Comparison of ENCODE assay signal across 7 mouse cellular contexts in genomic region chrX:73227914-73228605, GRCm38 (mm10). TPM values are rescaled to one million over a fixed set of nuclear protein-coding genes. Genes with fewer than 3 reads are reported as not detected.
A peak's percentile ranks its signal among the peaks of the same experiment; 100 is the strongest.
DNase-seq lines count a peak whose midpoint lies in the region; ATAC-seq lines count a peak whose summit lies in the region.

Gene F8a (plus strand): TSS chrX:73228291.

- H3K27me3 ChIP-seq in embryonic facial prominence, embryonic 10.5 days (replicated peaks; ENCODE audit: low read depth, poor library complexity, severe bottlenecking) = peaks cover 29% of the 10 kb centered on the region
- peaks cover 53% of the 10 kb centered on the region for H3K27me3 ChIP-seq in limb, embryonic 10.5 days (ENCODE audit: low read depth, poor library complexity, severe bottlenecking)
- no peaks in the 10 kb centered on the region for H3K27me3 ChIP-seq in midbrain, embryonic 12.5 days

- peak within 1 kb of the TSS; percentile 71 for H3K4me3 ChIP-seq in embryonic facial prominence, embryonic 10.5 days
- H3K4me3 ChIP-seq in limb, embryonic 10.5 days = peak within 1 kb of the TSS; percentile 65
- peak within 1 kb of the TSS; percentile 67 for H3K4me3 ChIP-seq in midbrain, embryonic 12.5 days

- H3K9me3 ChIP-seq in embryonic facial prominence, embryonic 10.5 days = no peaks in the 10 kb centered on the region
- H3K9me3 ChIP-seq in limb, embryonic 10.5 days (replicated peaks) = no peaks in the 10 kb centered on the region
- no peaks in the 10 kb centered on the region for H3K9me3 ChIP-seq in midbrain, embryonic 12.5 days

- peaks cover 7% of the 10 kb centered on the region; the same call in 1 of the 2 replicates for H3K4me1 ChIP-seq in embryonic facial prominence, embryonic 10.5 days
- peaks cover 6% of the 10 kb centered on the region; the same call in 1 of the 2 replicates for H3K4me1 ChIP-seq in limb, embryonic 10.5 days
- no peaks in the 10 kb centered on the region for H3K4me1 ChIP-seq in midbrain, embryonic 12.5 days

- peak; percentile 95 for ATAC-seq in granulocyte monocyte progenitor cell, adult 5-6 weeks (replicated peaks; ENCODE audit: poor library complexity, severe bottlenecking)
- ATAC-seq in midbrain, embryonic 12.5 days (ENCODE audit: low FRiP score, low read depth) = peak; percentile 96

- 15% methylated on average over 39 of the region's 39 CpGs for WGBS in embryonic facial prominence, embryonic 10.5 days
- 11% methylated on average over 39 of the region's 39 CpGs for WGBS in limb, embryonic 10.5 days
- 17% methylated on average over 34 of the region's 39 CpGs for WGBS in midbrain, embryonic 12.5 days

- peak within 1 kb of the TSS; percentile 68 for H3K9ac ChIP-seq in midbrain, embryonic 12.5 days (replicated peaks)

- H3K27ac ChIP-seq in embryonic facial prominence, embryonic 10.5 days (replicated peaks) = peak within 1 kb of the TSS; percentile 86
- peak within 1 kb of the TSS; percentile 85 for H3K27ac ChIP-seq in limb, embryonic 10.5 days
- H3K27ac ChIP-seq in midbrain, embryonic 12.5 days (replicated peaks) = peak within 1 kb of the TSS; percentile 90

- peak within 1 kb of the TSS; percentile 74 for H3K4me2 ChIP-seq in midbrain, embryonic 12.5 days (replicated peaks)

- no peaks in the 10 kb centered on the region for H3K36me3 ChIP-seq in embryonic facial prominence, embryonic 10.5 days (replicated peaks)
- no peaks in the 10 kb centered on the region for H3K36me3 ChIP-seq in limb, embryonic 10.5 days
- H3K36me3 ChIP-seq in midbrain, embryonic 12.5 days = no peaks in the 10 kb centered on the region

- DNase-seq in adrenal gland, postnatal 14 days = peak; percentile 87
- DNase-seq in embryonic facial prominence, embryonic 10.5 days (ENCODE audit: low spot score) = peak; percentile 81
- DNase-seq in kidney, adult 11 months = peak; percentile 80
- DNase-seq in limb, embryonic 10.5 days (ENCODE audit: low spot score) = peak; percentile 75
- peak; percentile 64 for DNase-seq in skeletal muscle tissue, adult 2 months (ENCODE audit: low read depth, low spot score)

RNA-seq across cellular contexts. Expression of gene F8a, which starts in this region (rescaled TPM):
- total RNA-seq in adrenal gland, postnatal 14 days (2021) = 7.6 and 8.4 TPM in 2 replicates
- 8.4 and 9.4 TPM in 2 replicates for polyA plus RNA-seq in embryonic facial prominence, embryonic 10.5 days (2016; fragmentation: Nextera tagmentation; extraction: Ambion mirVana)
- 2.3 and 5.9 TPM in 2 replicates for total RNA-seq in granulocyte monocyte progenitor cell, adult 5-6 weeks (2014; fragmentation: Nextera tagmentation)
- total RNA-seq in granulocyte monocyte progenitor cell, adult 5-6 weeks (2017) = 3.9 and 4.2 TPM in 2 replicates
- polyA plus RNA-seq in limb, embryonic 10.5 days (2016; fragmentation: Nextera tagmentation; extraction: Ambion mirVana) = 6.4 and 8.2 TPM in 2 replicates
- 23.1 and 23.2 TPM in 2 replicates for polyA plus RNA-seq in midbrain, embryonic 12.5 days (2016; fragmentation: Nextera tagmentation; extraction: Ambion mirVana)

Comparison
In these comparisons a context has a peak if more than half of its experiments do, and no peak if none do; other contexts are left out.
1. Peak in every context shown above with its lines: DNase-seq, ATAC-seq, H3K4me3 ChIP-seq and H3K27ac ChIP-seq.